In genomic region chr1:72825286-72825685, GRCm38 (mm10) we compare ENCODE assay signal across 8 mouse cellular contexts. TPM values are rescaled to one million over a fixed set of nuclear protein-coding genes. Genes with fewer than 3 reads are reported as not detected.
DNase-seq lines count a peak whose midpoint lies in the region; ATAC-seq and TF ChIP-seq lines count a peak whose summit lies in the region.

No protein-coding gene starts in this region.

- 5% methylated on average over 20 of the region's 20 CpGs for WGBS in cerebellum, adult 2 months
- 2% methylated on average over 20 of the region's 20 CpGs for WGBS in liver, embryonic 12.5 days (ENCODE audit: insufficient replicate concordance)

- H3K4me3 ChIP-seq in cerebellum, adult 2 months (replicated peaks; ENCODE audit: insufficient read depth, low read depth, low read length), result peak overlapping the region; percentile 2
- peak overlapping the region; percentile 52 for H3K4me3 ChIP-seq in testis, adult 2 months (ENCODE audit: control insufficient read depth, low read depth, low read length)
- peak overlapping the region; percentile 49 for H3K4me3 ChIP-seq in liver, embryonic 12.5 days

- H3K9ac ChIP-seq in liver, embryonic 12.5 days, result no peak overlapping the region

- H3K4me1 ChIP-seq in cerebellum, adult 2 months (ENCODE audit: control insufficient read depth, insufficient read depth, low read length), result no peaks in the 10 kb centered on the region
- H3K4me1 ChIP-seq in testis, adult 2 months (ENCODE audit: control insufficient read depth, insufficient read depth, low read length), result peaks cover 6% of the 10 kb centered on the region
- no peaks in the 10 kb centered on the region for H3K4me1 ChIP-seq in liver, embryonic 12.5 days

- H3K27me3 ChIP-seq in cerebellum, adult 2 months (ENCODE audit: control insufficient read depth, insufficient read depth, low read length), result peaks cover 1% of the 10 kb centered on the region; the same call in 1 of the 2 replicates
- H3K27me3 ChIP-seq in testis, adult 2 months (ENCODE audit: control insufficient read depth, insufficient read depth, low read length), result no peaks in the 10 kb centered on the region; the same call in 1 of the 2 replicates
- peaks cover 77% of the 10 kb centered on the region for H3K27me3 ChIP-seq in liver, embryonic 12.5 days (replicated peaks)

- no peaks in the 10 kb centered on the region for H3K36me3 ChIP-seq in testis, adult 2 months (ENCODE audit: control insufficient read depth, insufficient read depth, low read length)
- no peaks in the 10 kb centered on the region for H3K36me3 ChIP-seq in liver, embryonic 12.5 days

- DNase-seq in cerebellum, adult 2 months, result no peak
- DNase-seq in cerebellum, adult 11 months, result no peak
- DNase-seq in testis, postnatal 10 days (ENCODE audit: low spot score), result no peak
- peak; percentile 14 for DNase-seq in testis, postnatal 14 days (ENCODE audit: low spot score)
- DNase-seq in right cerebral cortex, adult 18-20 months, result no peak

- no peak for TF ChIP-seq POLR2A in cerebellum, adult 2 months (IDR thresholded peaks at IDR 0.05; ENCODE audit: borderline replicate concordance, insufficient read depth, low read length)
- TF ChIP-seq POLR2A in testis, adult 2 months (IDR thresholded peaks at IDR 0.05; ENCODE audit: control insufficient read depth, low read depth, low read length), result no peak

- no peak for TF ChIP-seq CTCF in cerebellum, adult 2 months (IDR thresholded peaks at IDR 0.05; ENCODE audit: borderline replicate concordance, insufficient read depth, low read depth, low read length)
- no peak for TF ChIP-seq CTCF in testis, adult 2 months (IDR thresholded peaks at IDR 0.05; ENCODE audit: control insufficient read depth, insufficient read depth, insufficient replicate concordance, low read depth, low read length)

- peak overlapping the region; percentile 72 for H3K4me2 ChIP-seq in liver, embryonic 12.5 days

- H3K9me3 ChIP-seq in liver, embryonic 12.5 days (replicated peaks), result no peaks in the 10 kb centered on the region

- no peak overlapping the region for H3K27ac ChIP-seq in cerebellum, adult 2 months (ENCODE audit: insufficient read depth, low read length)
- no peak overlapping the region for H3K27ac ChIP-seq in testis, adult 2 months (ENCODE audit: control insufficient read depth, insufficient read depth, low read depth, low read length)
- no peak overlapping the region for H3K27ac ChIP-seq in liver, embryonic 12.5 days

- ATAC-seq in liver, embryonic 12.5 days, result no peak
- no peak for ATAC-seq in frontal cortex, adult (ENCODE audit: low TSS enrichment)

RNA-seq across cellular contexts. Expression of gene Igfbp2, which starts 1.0 kb away (rescaled TPM):
- 63.0 and 78.5 TPM in 2 replicates for polyA plus RNA-seq in cerebellum, adult 2 months (2012; rRNA removed)
- polyA plus RNA-seq in testis, adult 2 months (2012; rRNA removed), result 20.2 and 27.3 TPM in 2 replicates
- 12.4 and 14.3 TPM in 2 replicates for polyA plus RNA-seq in liver, embryonic 12.5 days (2016; fragmentation: Nextera tagmentation; extraction: Ambion mirVana)

RNA-seq across cellular contexts. Expression of gene Igfbp5, which starts 49.4 kb away (rescaled TPM):
- 63.0 and 81.6 TPM in 2 replicates for polyA plus RNA-seq in cerebellum, adult 2 months (2012; rRNA removed)
- polyA plus RNA-seq in testis, adult 2 months (2012; rRNA removed), result 1.3 and 2.3 TPM in 2 replicates
- 7.6 and 10.9 TPM in 2 replicates for polyA plus RNA-seq in liver, embryonic 12.5 days (2016; fragmentation: Nextera tagmentation; extraction: Ambion mirVana)

Comparison
In these comparisons a context has a peak if more than half of its experiments do, and no peak if none do; other contexts are left out.
1. H3K4me3 ChIP-seq: peak in every context shown above with its lines; median percentile 52 in testis, adult 2 months; 49 in liver, embryonic 12.5 days; 2 in cerebellum, adult 2 months.